Mouse (Mus musculus) forebrain, embryonic 13.5 days (tissue): ENCODE measurements around the gene Paqr6. TPM values are rescaled to one million over a fixed set of nuclear protein-coding genes. Genes with fewer than 3 reads are reported as not detected.
"Not testable (repeated sequence)": the region's sequence is repeated elsewhere in the genome, so short reads cannot be mapped to it uniquely, and the experiment has no call there.

Experiments
- ATAC-seq: fragments of 200-750 bp; cut with Nextera tagmentation; 2 replicates; pipeline ENCODE4 v1.8.0; 2017
- H3K27ac ChIP-seq: fragments of 300-500 bp; sonication (generic); 2 replicates; pipeline ENCODE4 v1.5.1; 2015; ENCODE audit warnings: inconsistent platforms, mild to moderate bottlenecking, moderate library complexity
- H3K27me3 ChIP-seq: fragments of 300-500 bp; sonication (generic); 2 replicates; pipeline ENCODE4 v1.6.1; 2015; ENCODE audit warnings: mild to moderate bottlenecking, inconsistent platforms
- H3K36me3 ChIP-seq: fragments of 300-500 bp; sonication (generic); 2 replicates; pipeline ENCODE4 v1.6.1; 2015; ENCODE audit warnings: mild to moderate bottlenecking, inconsistent platforms; ENCODE audit not compliant: poor library complexity, severe bottlenecking
- H3K4me1 ChIP-seq: fragments of 300-500 bp; sonication (generic); 2 replicates; pipeline ENCODE4 v1.6.1; 2015; ENCODE audit warnings: inconsistent platforms
- H3K4me2 ChIP-seq: fragments of 300-500 bp; sonication (generic); 2 replicates; pipeline ENCODE4 v1.6.1; 2015; ENCODE audit warnings: inconsistent platforms, mild to moderate bottlenecking, moderate library complexity
- H3K4me3 ChIP-seq: fragments of 300-500 bp; sonication (generic); 2 replicates; pipeline ENCODE4 v1.5.1; 2015; ENCODE audit warnings: mild to moderate bottlenecking, inconsistent platforms
- H3K9ac ChIP-seq: fragments of 300-500 bp; sonication (generic); 2 replicates; pipeline ENCODE4 v1.6.1; 2015; ENCODE audit warnings: mild to moderate bottlenecking, inconsistent platforms
- H3K9me3 ChIP-seq: fragments of 300-500 bp; sonication (generic); replicated peaks from 2 replicates; pipeline ENCODE4 v1.6.1; 2016; ENCODE audit warnings: inconsistent platforms
- WGBS: fragments of 180-500 bp; shearing (Covaris S2); methylation state at CpG from one replicate; pipeline ENCODE4 v1.1.7; 2015; 5-methylcytosine and 5-hydroxymethylcytosine counted together
- polyA plus RNA-seq: library from polyadenylated mRNA; unstranded; fragments of >200 nt; fragmentation: Nextera tagmentation; extraction: Ambion mirVana; gene quantifications from 2 replicates; pipeline ENCODE4 v1.2.1, GENCODE M21; 2015

Paqr6 gene
- polyA plus RNA-seq, 1 experiment from 2014 or later: 1.0 TPM

GRCm38 (mm10) chr3:88350732-88351131, 13.7 kb upstream of the Paqr6 start:
- Histone ChIP-seq H3K27ac (no peak overlapping the region), H3K9ac (no peak overlapping the region), H3K4me1 (no peaks in the 10 kb centered on the region), H3K9me3 (no peaks in the 10 kb centered on the region), H3K27me3 (no peaks in the 10 kb centered on the region), H3K36me3 (peaks cover 100% of the 10 kb centered on the region), H3K4me2 (no peak overlapping the region), H3K4me3 (no peak overlapping the region)
- no peak for ATAC-seq
- 96% methylated on average over 13 of the region's 13 CpGs for WGBS

- peaks cover 100% of the 10 kb centered on the region for H3K36me3 ChIP-seq
These were observed 11.5 kb upstream of the Paqr6 start for GRCm38 (mm10) chr3:88352907-88353306.

GRCm38 (mm10) chr3:88354396-88355165, 9.8 kb upstream of the Paqr6 start:
- WGBS: 95% methylated on average over 8 of the region's 8 CpGs
- Histone ChIP-seq H3K4me3 (no peak overlapping the region), H3K4me1 (no peaks in the 10 kb centered on the region), H3K27ac (no peak overlapping the region), H3K9me3 (no peaks in the 10 kb centered on the region), H3K36me3 (peaks cover 100% of the 10 kb centered on the region), H3K4me2 (no peak overlapping the region), H3K27me3 (no peaks in the 10 kb centered on the region), H3K9ac (no peak overlapping the region)
- no peak for ATAC-seq

More at GRCm38 (mm10) chr3:88352907-88353306, 11.5 kb upstream of the Paqr6 start:
- Histone ChIP-seq H3K4me1 (no peaks in the 10 kb centered on the region), H3K9ac (no peak overlapping the region), H3K9me3 (no peaks in the 10 kb centered on the region), H3K4me2 (no peak overlapping the region), H3K4me3 (no peak overlapping the region), H3K27me3 (no peaks in the 10 kb centered on the region), H3K27ac (no peak overlapping the region)
- 93% methylated on average over 9 of the region's 9 CpGs for WGBS
- no peak for ATAC-seq

GRCm38 (mm10) chr3:88359584-88359983, 4.8 kb upstream of the Paqr6 start:
- Histone ChIP-seq H3K4me2 (no peak overlapping the region), H3K9me3 (no peaks in the 10 kb centered on the region), H3K4me3 (no peak overlapping the region), H3K9ac (no peak overlapping the region; the same call in 1 of the 2 replicates), H3K36me3 (peaks cover 92% of the 10 kb centered on the region), H3K27ac (no peak overlapping the region), H3K27me3 (no peaks in the 10 kb centered on the region; the same call in 1 of the 2 replicates), H3K4me1 (peaks cover 12% of the 10 kb centered on the region)
- 78% methylated on average over 5 of the region's 5 CpGs for WGBS
- no peak for ATAC-seq

- no peak overlapping the region for H3K27ac ChIP-seq
- H3K4me3 ChIP-seq: no peak overlapping the region
- H3K4me2 ChIP-seq: no peak overlapping the region
- H3K9ac ChIP-seq: no peak overlapping the region; the same call in 1 of the 2 replicates
- H3K27me3 ChIP-seq: peaks cover 4% of the 10 kb centered on the region; the same call in 1 of the 2 replicates
- peaks cover 88% of the 10 kb centered on the region for H3K36me3 ChIP-seq
- ATAC-seq: no peak
- no peaks in the 10 kb centered on the region for H3K9me3 ChIP-seq
- WGBS: 67% methylated on average over 3 of the region's 3 CpGs
- peaks cover 15% of the 10 kb centered on the region for H3K4me1 ChIP-seq
These were observed 4.4 kb upstream of the Paqr6 start for GRCm38 (mm10) chr3:88359989-88360388.

- Histone ChIP-seq H3K36me3 (peaks cover 77% of the 10 kb centered on the region), H3K4me2 (no peak overlapping the region), H3K9me3 (no peaks in the 10 kb centered on the region), H3K4me1 (peaks cover 20% of the 10 kb centered on the region), H3K9ac (no peak overlapping the region), H3K27me3 (peaks cover 15% of the 10 kb centered on the region), H3K27ac (no peak overlapping the region), H3K4me3 (no peak overlapping the region)
- WGBS: 84% methylated on average over 6 of the region's 6 CpGs
- ATAC-seq: no peak
These were observed 3.3 kb upstream of the Paqr6 start for GRCm38 (mm10) chr3:88361096-88361495.

- H3K4me3 ChIP-seq: no peak overlapping the region
- no peak overlapping the region for H3K27ac ChIP-seq
- 91% methylated on average over 2 of the region's 2 CpGs for WGBS
- ATAC-seq: no peak
- no peak overlapping the region for H3K4me2 ChIP-seq
- H3K4me1 ChIP-seq: peaks cover 20% of the 10 kb centered on the region
- no peaks in the 10 kb centered on the region for H3K9me3 ChIP-seq
- no peak overlapping the region for H3K9ac ChIP-seq
- H3K36me3 ChIP-seq: peaks cover 70% of the 10 kb centered on the region
- peaks cover 16% of the 10 kb centered on the region for H3K27me3 ChIP-seq
These were observed 2.6 kb upstream of the Paqr6 start for GRCm38 (mm10) chr3:88361612-88362313.

GRCm38 (mm10) chr3:88363700-88364099, 684 bp upstream of the Paqr6 start:
- no peak overlapping the region for H3K9ac ChIP-seq
- 0 out of 2 replicates have a peak overlapping the region, but pooled peaks have one; percentile 2 for H3K4me2 ChIP-seq
- no peak overlapping the region for H3K27ac ChIP-seq
- H3K27me3 ChIP-seq: peaks cover 16% of the 10 kb centered on the region
- peaks cover 20% of the 10 kb centered on the region for H3K4me1 ChIP-seq
- peaks cover 50% of the 10 kb centered on the region for H3K36me3 ChIP-seq
- no peak overlapping the region for H3K4me3 ChIP-seq
- 56% methylated on average over 4 of the region's 4 CpGs for WGBS
- no peak for ATAC-seq
- no peaks in the 10 kb centered on the region for H3K9me3 ChIP-seq

GRCm38 (mm10) chr3:88365705-88366361, 1.4 kb downstream of the Paqr6 start:
- no peak overlapping the region for H3K9ac ChIP-seq
- WGBS: 43% methylated on average over 34 of the region's 34 CpGs

GRCm38 (mm10) chr3:88366830-88367428, 2.5 kb downstream of the Paqr6 start:
- Histone ChIP-seq H3K9ac (peak overlapping the region; percentile 43; the same call in 1 of the 2 replicates), H3K27ac (peak overlapping the region; percentile 70; the same call in 1 of the 2 replicates), H3K4me1 (peaks cover 20% of the 10 kb centered on the region), H3K4me2 (peak overlapping the region; percentile 48), H3K27me3 (peaks cover 16% of the 10 kb centered on the region), H3K36me3 (peaks cover 18% of the 10 kb centered on the region), H3K4me3 (peak overlapping the region; percentile 33)
- peak; percentile 90 for ATAC-seq
- 3% methylated on average over 22 of the region's 22 CpGs for WGBS
- H3K9me3 ChIP-seq: not testable (repeated sequence)

More at GRCm38 (mm10) chr3:88365705-88366361, 1.4 kb downstream of the Paqr6 start:
- no peak overlapping the region for H3K4me3 ChIP-seq
- peaks cover 20% of the 10 kb centered on the region for H3K4me1 ChIP-seq
- no peak overlapping the region for H3K27ac ChIP-seq
- H3K4me2 ChIP-seq: peak overlapping the region; percentile 48
- no peak for ATAC-seq
- H3K27me3 ChIP-seq: peaks cover 16% of the 10 kb centered on the region
- peaks cover 29% of the 10 kb centered on the region for H3K36me3 ChIP-seq
- peaks cover 9% of the 10 kb centered on the region for H3K9me3 ChIP-seq

- not testable (repeated sequence) for ATAC-seq, H3K9me3 ChIP-seq, H3K4me2 ChIP-seq, H3K9ac ChIP-seq, H3K4me3 ChIP-seq, H3K27ac ChIP-seq
- Histone ChIP-seq H3K27me3 (peaks cover 16% of the 10 kb centered on the region), H3K36me3 (peaks cover 12% of the 10 kb centered on the region; the same call in 1 of the 2 replicates), H3K4me1 (peaks cover 20% of the 10 kb centered on the region)
- 55% methylated on average over 3 of the region's 7 CpGs for WGBS
These were observed 3.1 kb downstream of the Paqr6 start for GRCm38 (mm10) chr3:88367517-88367916.
